Mouse (Mus musculus) megakaryocyte progenitor cell, adult 5-6 weeks (primary cell): ENCODE data around the gene Hint2. TPM values are rescaled to one million over a fixed set of nuclear protein-coding genes. Genes with fewer than 3 reads are reported as not detected.

Experiments used
- ATAC-seq: replicated peaks from 2 replicates; pipeline ENCODE4 v1.8.0; 2016; ENCODE audit warnings: mild to moderate bottlenecking, moderate TSS enrichment, inconsistent platforms; ENCODE audit not compliant: poor library complexity
- total RNA-seq, 2 experiments: library from RNA; stranded (forward) in 1 of 2; stranded (reverse) in 1 of 2; fragments of 157-497, 149-512 nt in 1 of 2; fragments of 200-1000 nt in 1 of 2; gene quantifications; 2 replicates each; pipeline versions ENCODE4 v1.2.3 to v1.2.4; 2015 to 2017

Gene Hint2
- total RNA-seq (2015) (36.5 and 52.7 TPM in 2 replicates), total RNA-seq (2017) (43.1 and 58.6 TPM in 2 replicates)

- ATAC-seq = peak; percentile 92
These were observed at the start of gene Hint2 for GRCm38 (mm10) chr4:43656339-43657109. TSS of gene Hint2 (minus strand) at chr4:43656466.

- ATAC-seq = no peak
These were observed 49.7 kb upstream of the Hint2 start for GRCm38 (mm10) chr4:43705991-43706390.

DNA sequence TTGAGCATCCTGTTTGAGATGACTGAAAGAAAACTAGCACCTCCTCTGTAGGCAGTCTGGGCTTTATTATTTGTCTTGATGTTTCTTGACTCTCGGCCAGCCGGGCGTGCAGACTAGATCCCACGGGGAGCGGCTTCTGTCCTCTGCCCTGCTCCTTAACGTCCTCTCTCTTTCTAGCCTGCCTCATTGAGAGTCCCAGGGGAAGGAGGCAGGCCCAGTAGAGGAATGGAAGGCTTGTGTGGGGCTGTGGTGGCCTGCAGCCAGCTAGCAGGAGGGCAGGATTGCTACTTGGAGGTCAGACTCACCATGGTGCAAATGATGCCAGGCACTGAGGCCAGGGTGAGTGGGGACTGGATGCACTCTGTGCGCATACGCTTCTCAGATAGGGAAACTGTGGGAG lies 47.6 kb upstream of the Hint2 start:
- no peak for ATAC-seq

GRCm38 (mm10) chr4:43703439-43703838 lies 47.2 kb upstream of the Hint2 start:
- ATAC-seq = no peak

- ATAC-seq = no peak
These were observed 44.4 kb upstream of the Hint2 start, which contains the start of gene Olfr70 for GRCm38 (mm10) chr4:43700707-43701106. TSS of gene Olfr70 (minus strand) at chr4:43700807.

- ATAC-seq = no peak
These were observed 40.3 kb upstream of the Hint2 start for GRCm38 (mm10) chr4:43696561-43696960.

DNA sequence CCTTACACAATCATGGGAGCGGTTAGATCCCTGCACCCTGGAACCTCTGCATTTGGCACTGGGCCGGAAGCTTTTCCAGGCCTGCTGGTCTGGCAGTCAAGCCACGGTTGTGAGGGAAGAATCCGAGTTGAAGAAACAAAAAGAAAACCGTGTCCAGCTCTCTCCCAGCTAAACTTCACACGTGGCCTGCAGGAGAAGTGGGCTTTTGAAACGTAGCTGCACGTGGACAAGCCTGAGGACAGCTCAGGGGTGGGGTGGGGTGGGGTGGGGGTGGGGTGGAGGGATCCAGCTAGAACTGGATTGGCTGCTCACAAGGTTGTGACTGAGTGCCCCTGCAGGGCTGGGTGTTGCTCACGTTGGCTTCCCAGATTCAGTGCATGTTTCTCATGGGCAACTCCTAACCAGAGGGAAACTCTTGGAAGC lies 39.0 kb upstream of the Hint2 start:
- no peak for ATAC-seq

- peak; percentile 39 for ATAC-seq
These were observed 38.4 kb upstream of the Hint2 start for GRCm38 (mm10) chr4:43694439-43695248.

DNA sequence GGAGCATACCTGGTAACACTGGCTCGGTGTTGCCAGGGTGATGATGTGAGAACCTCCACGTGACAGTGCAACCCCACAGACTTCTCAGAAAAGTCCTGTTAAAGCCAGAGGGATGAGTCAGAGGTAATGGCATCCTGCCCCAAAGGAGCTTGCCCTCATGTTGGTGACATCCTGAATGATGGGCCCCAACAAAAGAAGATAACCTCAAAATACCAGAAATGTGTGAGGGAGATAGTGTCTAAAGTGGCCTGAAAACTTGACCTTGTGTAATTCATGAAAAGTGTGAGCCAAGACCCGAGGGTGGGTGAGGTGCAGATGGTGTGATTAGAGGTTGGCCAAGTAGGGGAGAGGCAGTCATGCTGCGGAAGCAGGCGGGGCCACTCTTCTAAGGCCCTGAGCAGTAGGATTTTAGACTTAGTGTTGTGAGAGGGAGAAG lies 37.6 kb upstream of the Hint2 start:
- peak; percentile 78 for ATAC-seq

- no peak for ATAC-seq
These were observed 34.8 kb upstream of the Hint2 start for GRCm38 (mm10) chr4:43691026-43691425.

- ATAC-seq = no peak
These were observed 33.8 kb upstream of the Hint2 start for GRCm38 (mm10) chr4:43690021-43690420.

DNA sequence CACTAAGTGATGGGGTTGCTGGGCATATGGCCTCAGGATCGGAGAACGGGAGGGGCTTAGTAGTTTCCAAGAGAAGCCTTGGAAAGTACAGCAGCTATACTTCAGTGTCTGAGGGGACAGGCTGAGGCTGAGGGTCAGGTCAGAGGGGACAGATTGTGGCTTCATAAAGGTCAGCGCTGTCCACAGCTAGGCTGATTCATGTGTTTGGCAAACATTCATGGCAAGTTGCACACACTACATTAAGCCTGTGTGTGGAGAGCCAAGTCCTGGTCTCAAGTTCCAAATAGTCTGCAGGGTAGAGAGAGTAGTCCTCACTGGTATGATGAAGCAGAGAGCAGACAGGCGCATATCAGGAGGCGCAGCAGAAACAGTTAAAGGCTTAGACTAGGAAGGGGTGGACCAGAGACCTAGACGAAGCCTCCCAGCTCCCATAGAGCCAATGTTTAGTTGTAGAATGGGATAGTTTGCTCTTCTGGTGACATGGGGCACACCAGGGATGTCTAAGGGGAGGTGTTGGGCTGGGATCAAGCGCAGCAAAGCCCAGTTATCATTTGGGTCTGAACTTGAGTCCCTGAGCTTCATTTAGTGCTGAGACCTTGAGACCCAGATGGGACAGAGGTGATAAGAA lies 23.3 kb upstream of the Hint2 start:
- no peak for ATAC-seq

- no peak for ATAC-seq
These were observed 22.3 kb upstream of the Hint2 start for GRCm38 (mm10) chr4:43678541-43678940.

- no peak for ATAC-seq
These were observed 19.3 kb upstream of the Hint2 start for GRCm38 (mm10) chr4:43675608-43676007.

- ATAC-seq = no peak
These were observed 18.7 kb upstream of the Hint2 start for GRCm38 (mm10) chr4:43674974-43675373.

DNA sequence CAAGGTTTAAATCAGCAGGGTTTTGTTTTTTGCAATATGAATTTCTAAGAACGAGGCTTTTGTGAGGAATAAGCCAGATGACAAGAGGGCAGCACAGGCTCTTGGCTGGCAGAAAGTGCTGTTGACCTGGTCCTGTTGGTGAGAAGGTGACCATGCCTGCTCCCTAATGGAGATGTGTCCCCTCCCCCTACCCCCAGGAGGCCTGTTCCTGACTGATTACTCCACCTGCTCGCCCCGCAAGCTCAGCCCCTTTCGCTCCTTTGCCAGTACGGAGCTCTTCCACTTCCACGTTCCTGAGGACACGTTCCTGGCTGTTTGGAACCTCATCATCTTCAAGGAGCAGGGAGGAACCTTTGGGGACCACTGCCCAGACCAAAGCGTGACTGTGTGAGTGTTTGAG lies 17.4 kb upstream of the Hint2 start:
- ATAC-seq = no peak

GRCm38 (mm10) chr4:43672070-43672469 lies 15.8 kb upstream of the Hint2 start:
- ATAC-seq = peak; percentile 67

DNA sequence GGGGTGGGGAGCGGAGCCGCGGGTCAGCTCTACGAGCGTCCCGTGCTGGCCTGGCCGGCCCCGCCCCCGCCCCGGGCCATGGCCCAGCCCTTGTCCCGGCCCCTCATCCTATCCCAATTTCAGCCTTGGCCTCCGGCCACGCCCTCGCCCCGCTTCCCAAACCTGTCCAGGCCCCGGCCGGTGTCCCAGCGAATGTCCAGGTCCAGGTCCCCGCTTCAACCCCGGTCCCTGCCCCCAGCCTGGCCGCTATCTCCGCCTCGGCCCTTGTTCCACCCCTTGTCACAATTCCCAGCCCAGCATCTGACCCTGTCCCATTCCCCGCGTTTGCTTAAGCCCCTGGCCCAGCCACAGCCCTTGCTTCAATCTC lies 13.1 kb upstream of the Hint2 start:
- peak; percentile 10; the same call in 1 of the 2 replicates for ATAC-seq

- ATAC-seq = peak; percentile 90
These were observed 12.6 kb upstream of the Hint2 start, which contains the start of the genes Tmem8b and Fam221b for GRCm38 (mm10) chr4:43668782-43669427. TSS of gene Tmem8b (plus strand) at chr4:43668971. TSS of gene Fam221b (minus strand) at chr4:43669145.

- ATAC-seq = peak; percentile 51
These were observed 10.1 kb upstream of the Hint2 start for GRCm38 (mm10) chr4:43666412-43666811.

GRCm38 (mm10) chr4:43657146-43657545 lies 880 bp upstream of the Hint2 start:
- ATAC-seq = no peak
